Mouse (Mus musculus) thymus, adult 2 months (tissue): ENCODE measurements around the gene Npr2. TPM values are rescaled to one million over a fixed set of nuclear protein-coding genes. Genes with fewer than 3 reads are reported as not detected.

Experiments
- DNase-seq: peaks from one replicate; pipeline ENCODE4 v3.0.0; 2021
- H3K27ac ChIP-seq: fragments of 200-500 bp; 2 replicates; pipeline ENCODE4 v1.5.1; 2012; ENCODE audit warnings: low read length, control low read depth; ENCODE audit not compliant: control insufficient read depth, insufficient read depth
- H3K27me3 ChIP-seq: fragments of 200-500 bp; 2 replicates; pipeline ENCODE4 v1.6.1; 2012; ENCODE audit warnings: mild to moderate bottlenecking, low read length, moderate library complexity, mixed read lengths; ENCODE audit not compliant: control insufficient read depth, insufficient read depth
- H3K36me3 ChIP-seq: fragments of 200-500 bp; 2 replicates; pipeline ENCODE4 v1.6.1; 2012; ENCODE audit warnings: mild to moderate bottlenecking, low read length, moderate library complexity; ENCODE audit not compliant: control insufficient read depth, insufficient read depth
- H3K4me1 ChIP-seq: fragments of 200-500 bp; replicated peaks from 2 replicates; pipeline ENCODE4 v1.6.1; 2012; ENCODE audit warnings: low read length; ENCODE audit not compliant: control insufficient read depth, insufficient read depth
- H3K4me3 ChIP-seq: fragments of 200-500 bp; 2 replicates; pipeline ENCODE4 v1.5.1; 2012; ENCODE audit warnings: mild to moderate bottlenecking, low read length, control low read depth, moderate library complexity; ENCODE audit not compliant: control insufficient read depth, insufficient read depth
- CTCF ChIP-seq: fragments of 200-500 bp; IDR thresholded peaks from 2 replicates; pipeline ENCODE4 v1.5.1; 2012; ENCODE audit warnings: mild to moderate bottlenecking, control low read depth, low read length, moderate library complexity, borderline replicate concordance; ENCODE audit not compliant: control insufficient read depth, poor library complexity, insufficient read depth; ENCODE audit errors: extremely low read depth
- POLR2A ChIP-seq: fragments of 200-500 bp; IDR thresholded peaks from 2 replicates; pipeline ENCODE4 v1.6.1; 2012; ENCODE audit warnings: mild to moderate bottlenecking, low read length, control low read depth, moderate library complexity; ENCODE audit not compliant: control insufficient read depth, poor library complexity, insufficient read depth; ENCODE audit errors: extremely low read depth
- WGBS: fragments of 180-500 bp; shearing (Covaris S2); methylation state at CpG from one replicate; pipeline ENCODE4 v1.1.7; 2018; 5-methylcytosine and 5-hydroxymethylcytosine counted together
- polyA plus RNA-seq: library from polyadenylated mRNA; depleted of rRNA; stranded (reverse); fragments of >200 nt; gene quantifications from 2 replicates; pipeline ENCODE4 v1.2.3, GENCODE M21; 2012

The Npr2 gene
- polyA plus RNA-seq, 1 experiment = 6.3 TPM

DNA sequence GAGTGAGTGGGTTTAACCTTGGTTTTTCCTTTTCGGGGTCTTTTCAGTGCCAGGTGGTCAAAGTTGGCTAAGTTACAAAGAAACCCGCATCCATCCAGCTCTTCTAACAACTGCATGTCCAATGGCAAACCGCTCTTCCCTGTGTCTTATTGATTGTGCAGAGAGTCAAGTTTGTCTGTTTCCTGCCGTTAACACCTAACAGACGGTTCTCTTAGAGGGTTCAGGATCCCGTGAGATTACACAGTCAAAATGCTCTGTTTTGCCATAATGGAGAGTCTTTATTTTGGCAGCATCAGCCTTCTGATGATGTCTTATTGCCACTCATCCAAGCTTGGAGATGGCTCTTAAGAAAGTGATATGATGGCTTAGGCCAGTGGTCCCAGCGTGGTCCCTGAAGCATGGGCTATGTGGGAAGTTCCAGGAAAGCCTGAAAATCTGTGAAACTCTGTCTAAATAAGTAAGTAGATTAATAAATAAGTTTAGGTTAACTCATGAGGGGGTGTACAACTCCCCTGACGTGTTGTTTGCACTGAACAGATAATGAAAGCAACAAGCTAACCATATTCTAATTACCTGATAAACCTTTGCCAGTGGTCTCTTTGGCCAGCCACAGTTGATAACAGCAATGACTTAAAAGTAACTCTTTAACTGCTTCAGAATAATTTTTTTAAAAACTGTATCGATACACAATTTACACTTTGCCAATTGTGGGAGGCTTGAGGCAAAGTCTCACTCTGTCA is 31.4 kb upstream of the Npr2 start:
- no peak for TF ChIP-seq POLR2A
- no peak for TF ChIP-seq CTCF
- WGBS = 89% methylated on average over 9 of the region's 9 CpGs
- no peaks in the 10 kb centered on the region for H3K27me3 ChIP-seq
- H3K4me1 ChIP-seq = no peaks in the 10 kb centered on the region
- no peak overlapping the region for H3K27ac ChIP-seq
- DNase-seq = no peak
- H3K36me3 ChIP-seq = no peaks in the 10 kb centered on the region
- H3K4me3 ChIP-seq = no peak overlapping the region

DNA sequence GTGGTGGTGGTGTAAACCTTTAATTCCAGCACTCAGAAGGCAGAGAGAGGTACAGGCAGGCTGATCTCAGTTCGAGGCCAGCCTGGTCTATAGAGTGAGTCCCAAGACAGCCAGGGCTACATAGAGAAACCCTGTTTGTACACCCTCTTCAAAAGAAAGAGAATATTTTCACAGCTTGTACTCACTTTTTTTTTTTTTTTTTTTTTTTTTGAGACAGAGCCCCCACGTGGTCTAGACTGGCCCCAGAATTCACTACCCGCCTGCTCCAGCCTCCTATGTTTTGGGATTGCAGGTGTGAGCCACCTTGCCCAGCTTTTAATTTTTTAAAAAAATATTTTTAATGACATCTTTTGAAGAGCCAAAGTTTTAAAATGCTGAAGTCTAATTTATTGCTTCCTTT is 27.6 kb upstream of the Npr2 start:
- 74% methylated on average over 3 of the region's 3 CpGs for WGBS

DNA sequence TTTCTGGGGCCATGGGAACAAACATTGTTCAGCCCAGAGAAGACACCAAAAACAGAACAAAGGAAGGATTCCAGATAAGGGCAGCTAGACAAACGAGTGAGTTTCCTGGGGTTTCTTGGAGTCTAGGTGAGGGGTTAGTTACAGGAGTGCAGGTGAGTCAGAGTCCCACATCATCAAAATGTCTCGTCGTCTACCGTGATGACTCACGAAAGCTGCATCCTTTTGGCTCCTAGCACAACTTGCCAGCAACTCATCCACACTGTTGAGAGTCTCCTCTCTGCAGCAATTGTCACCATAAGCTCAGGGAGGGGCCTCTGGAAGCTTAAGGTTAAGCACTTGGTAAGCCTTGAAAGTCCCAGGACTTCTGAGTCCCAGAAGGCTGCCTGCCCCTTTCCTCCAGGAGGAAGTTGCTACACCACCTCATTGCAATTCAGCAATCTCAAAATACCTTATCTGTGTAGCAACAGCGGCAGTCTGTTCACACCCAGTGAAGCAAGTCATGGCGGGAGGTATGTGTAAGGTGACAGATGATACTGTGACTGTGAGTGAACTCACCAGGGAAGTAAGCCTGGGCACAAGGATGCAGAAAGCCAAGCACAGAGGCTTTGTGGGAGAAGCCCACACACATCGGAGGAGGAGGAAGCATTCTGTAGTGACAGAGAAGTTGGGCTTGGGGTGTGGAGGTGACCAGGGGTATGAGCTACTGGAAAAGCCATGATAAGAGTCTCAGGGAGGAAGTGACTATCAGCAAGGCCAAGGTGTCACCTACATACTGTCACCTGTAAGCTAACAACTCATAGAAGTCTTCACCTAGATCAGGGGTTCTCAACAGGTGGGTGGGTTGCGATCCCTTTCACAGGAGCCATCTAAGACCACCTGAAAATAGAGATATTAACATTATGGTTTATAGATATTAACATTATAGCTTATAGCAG is 26.7 kb upstream of the Npr2 start:
- Histone ChIP-seq H3K27me3 (no peaks in the 10 kb centered on the region), H3K36me3 (no peaks in the 10 kb centered on the region), H3K4me3 (no peak overlapping the region), H3K4me1 (no peaks in the 10 kb centered on the region), H3K27ac (no peak overlapping the region)
- DNase-seq = no peak
- 60% methylated on average over 9 of the region's 9 CpGs for WGBS
- TF ChIP-seq POLR2A (no peak), CTCF (no peak)

More for the DNA sequence above, 27.6 kb upstream of the Npr2 start:
- TF ChIP-seq POLR2A (no peak), CTCF (no peak)
- H3K36me3 ChIP-seq = no peaks in the 10 kb centered on the region
- no peak overlapping the region for H3K4me3 ChIP-seq
- no peaks in the 10 kb centered on the region for H3K4me1 ChIP-seq
- no peaks in the 10 kb centered on the region for H3K27me3 ChIP-seq
- DNase-seq = no peak
- no peak overlapping the region for H3K27ac ChIP-seq

DNA sequence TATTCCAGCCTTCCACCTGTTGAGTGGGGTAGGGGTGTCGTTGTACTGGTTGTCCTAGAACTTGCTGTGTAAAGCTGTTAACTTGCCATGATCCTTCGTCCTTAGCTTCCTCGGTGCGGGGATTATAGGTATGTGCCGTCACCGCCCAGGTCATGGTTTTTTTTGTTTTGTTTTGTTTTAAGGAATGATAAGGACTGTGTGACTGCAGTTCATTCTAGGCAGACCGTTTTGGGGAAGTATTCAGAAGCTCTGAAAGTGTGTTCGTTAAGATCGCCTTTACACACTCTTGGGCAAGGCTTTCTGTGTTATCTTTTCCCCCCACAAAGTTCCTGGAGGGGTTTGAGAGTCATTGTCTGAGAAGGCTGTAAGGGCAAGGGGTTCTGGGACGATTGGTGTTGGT is 19.2 kb upstream of the Npr2 start:
- Histone ChIP-seq H3K27me3 (no peaks in the 10 kb centered on the region), H3K4me1 (no peaks in the 10 kb centered on the region), H3K27ac (no peak overlapping the region), H3K36me3 (no peaks in the 10 kb centered on the region), H3K4me3 (no peak overlapping the region)
- 51% methylated on average over 10 of the region's 10 CpGs for WGBS
- no peak for TF ChIP-seq POLR2A
- no peak for TF ChIP-seq CTCF
- DNase-seq = no peak

DNA sequence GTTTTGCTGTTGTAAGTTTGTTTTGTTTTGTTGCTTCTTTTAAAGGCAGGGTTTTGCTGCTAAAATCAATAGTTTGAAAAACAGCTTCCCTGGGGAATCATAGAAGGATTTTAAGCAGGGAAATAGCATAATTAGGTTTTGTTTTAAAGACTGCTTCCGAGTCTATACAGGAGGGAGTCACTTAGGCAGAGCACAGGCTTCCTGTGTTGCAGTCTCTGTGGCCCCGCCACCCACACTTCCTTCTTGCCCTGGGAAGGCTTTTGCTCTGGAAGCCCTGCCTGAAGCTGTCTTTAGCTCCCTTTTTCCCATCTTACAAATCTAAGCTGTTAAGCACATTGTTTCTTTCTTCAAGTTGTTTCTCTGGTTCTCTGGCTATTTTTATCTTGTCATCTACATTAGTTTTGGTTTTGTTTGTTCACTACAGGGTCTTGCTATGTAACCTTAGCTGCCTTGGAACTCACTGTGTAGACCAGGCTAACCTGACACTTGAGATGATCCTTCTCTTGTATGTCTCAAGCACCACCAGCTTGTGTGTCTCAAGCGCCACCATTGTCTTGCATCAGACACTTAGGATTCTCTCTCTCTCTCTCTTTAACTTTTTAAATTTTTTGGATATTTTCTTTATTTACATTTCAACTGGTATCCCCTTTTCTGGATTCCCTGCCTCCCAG is 18.5 kb upstream of the Npr2 start:
- Histone ChIP-seq H3K27ac (no peak overlapping the region), H3K4me1 (no peaks in the 10 kb centered on the region), H3K36me3 (no peaks in the 10 kb centered on the region), H3K27me3 (no peaks in the 10 kb centered on the region), H3K4me3 (no peak overlapping the region)
- 56% methylated on average over 3 of the region's 3 CpGs for WGBS
- peak; percentile 3 for DNase-seq
- TF ChIP-seq POLR2A (no peak), CTCF (no peak)

DNA sequence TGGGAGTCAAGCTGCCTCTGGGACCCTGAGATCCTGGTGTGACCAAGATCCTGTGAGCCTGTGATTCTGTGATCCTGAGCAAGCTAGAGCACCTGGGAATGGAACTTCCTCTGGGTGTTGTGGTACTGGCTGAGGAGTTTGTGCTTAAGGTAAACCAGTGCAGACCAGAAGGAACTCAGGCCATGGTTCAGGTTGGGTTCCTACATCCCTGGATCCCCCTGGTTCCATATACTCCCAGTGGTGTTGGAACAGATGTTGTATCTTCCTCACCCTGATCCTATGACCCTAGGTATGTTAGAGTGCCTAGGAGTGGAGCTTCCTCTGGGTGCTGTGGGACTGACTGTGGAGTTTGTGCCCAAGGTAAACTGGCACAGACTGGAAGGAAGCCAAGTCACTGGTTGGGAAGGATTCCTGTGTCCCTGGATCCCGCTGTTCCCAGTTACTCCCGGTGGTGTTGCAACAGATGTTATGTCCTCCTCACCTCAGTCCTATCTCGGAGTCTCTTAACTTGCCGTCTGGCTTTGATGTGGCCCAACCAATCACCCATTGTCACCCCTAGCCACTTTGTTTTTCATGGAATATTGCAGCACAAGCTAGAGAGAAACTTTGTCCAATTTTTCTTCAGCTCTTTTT is 11.5 kb upstream of the Npr2 start:
- 95% methylated on average over 4 of the region's 4 CpGs for WGBS
- DNase-seq = no peak

More for the DNA sequence above, 11.5 kb upstream of the Npr2 start:
- Histone ChIP-seq H3K4me1 (no peaks in the 10 kb centered on the region), H3K4me3 (no peak overlapping the region), H3K36me3 (no peaks in the 10 kb centered on the region), H3K27ac (no peak overlapping the region), H3K27me3 (no peaks in the 10 kb centered on the region)
- TF ChIP-seq CTCF = no peak
- TF ChIP-seq POLR2A = no peak
